Mouse (Mus musculus): Measurements from ENCODE around the gene Sgsm1. TPM values are rescaled to one million over a fixed set of nuclear protein-coding genes. Genes with fewer than 3 reads are reported as not detected.
"Not testable (repeated sequence)": the region's sequence is repeated elsewhere in the genome, so short reads cannot be mapped to it uniquely, and the experiment has no call there.

Gene Sgsm1
- total RNA-seq (2015) (0.67 TPM in 1 of 2 replicates, not detected in the other), total RNA-seq (2017) (not detected in 2 replicates)

GRCm38 (mm10) chr5:113310377-113311003 is at the start of gene Sgsm1:
Gene Sgsm1, minus strand, starts transcription at chr5:113310786.
- peak; percentile 86 for ATAC-seq (replicated peaks; ENCODE audit: poor library complexity)

- no peak for ATAC-seq (replicated peaks; ENCODE audit: poor library complexity)
These were observed 48.2 kb upstream of the Sgsm1 start for GRCm38 (mm10) chr5:113358833-113359232.

GRCm38 (mm10) chr5:113357656-113358055 is 47.1 kb upstream of the Sgsm1 start:
- no peak for ATAC-seq (replicated peaks; ENCODE audit: poor library complexity)

DNA sequence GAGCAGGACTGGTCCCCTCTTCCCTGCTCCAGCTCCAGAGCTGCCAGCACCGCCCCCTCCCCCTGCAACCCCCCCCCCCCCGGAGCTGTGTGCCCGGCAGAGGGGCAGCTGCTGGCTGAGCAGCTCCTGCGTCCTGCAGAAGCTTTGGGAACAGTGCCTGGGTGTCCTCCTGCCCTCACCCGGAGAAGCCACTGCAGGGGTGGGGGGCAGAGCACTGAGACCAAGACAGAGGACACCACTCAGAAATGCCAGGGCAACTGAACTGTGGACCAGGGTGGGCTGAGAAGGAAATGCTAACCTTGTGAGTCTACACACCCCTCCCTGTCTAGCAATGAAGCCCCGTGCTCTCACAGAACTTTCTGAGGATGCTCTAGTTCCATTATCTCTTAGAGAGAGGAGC is 46.6 kb upstream of the Sgsm1 start, which contains the start of gene Aym1:
TSS of gene Aym1 (plus strand) at position 109 of the 400 bp plus-strand sequence.
- ATAC-seq (replicated peaks; ENCODE audit: poor library complexity), result no peak

DNA sequence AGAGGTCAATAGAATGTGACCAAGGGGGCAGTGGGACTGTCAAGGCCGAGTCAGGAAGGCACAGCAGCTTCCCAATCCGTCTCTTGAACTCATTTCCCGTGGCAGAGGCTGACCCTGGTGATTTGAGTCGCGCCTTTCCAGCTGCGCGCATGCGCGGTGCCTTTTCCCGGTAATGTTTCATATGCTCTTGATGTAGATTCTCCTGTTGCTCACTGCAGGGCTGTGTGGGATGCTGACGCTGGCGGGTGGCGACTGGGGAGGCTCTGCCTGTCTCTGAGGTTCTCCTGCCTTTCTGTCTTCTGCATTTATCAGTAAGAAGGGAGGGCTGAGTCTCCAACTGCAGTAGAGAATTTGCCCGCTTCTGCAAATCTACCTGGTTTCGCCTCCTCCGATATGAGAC is 43.7 kb upstream of the Sgsm1 start:
- no peak for ATAC-seq (replicated peaks; ENCODE audit: poor library complexity)

GRCm38 (mm10) chr5:113352636-113353035 is 42.0 kb upstream of the Sgsm1 start:
- no peak for ATAC-seq (replicated peaks; ENCODE audit: poor library complexity)

- ATAC-seq (replicated peaks; ENCODE audit: poor library complexity), result no peak
These were observed 41.2 kb upstream of the Sgsm1 start for GRCm38 (mm10) chr5:113351768-113352167.

DNA sequence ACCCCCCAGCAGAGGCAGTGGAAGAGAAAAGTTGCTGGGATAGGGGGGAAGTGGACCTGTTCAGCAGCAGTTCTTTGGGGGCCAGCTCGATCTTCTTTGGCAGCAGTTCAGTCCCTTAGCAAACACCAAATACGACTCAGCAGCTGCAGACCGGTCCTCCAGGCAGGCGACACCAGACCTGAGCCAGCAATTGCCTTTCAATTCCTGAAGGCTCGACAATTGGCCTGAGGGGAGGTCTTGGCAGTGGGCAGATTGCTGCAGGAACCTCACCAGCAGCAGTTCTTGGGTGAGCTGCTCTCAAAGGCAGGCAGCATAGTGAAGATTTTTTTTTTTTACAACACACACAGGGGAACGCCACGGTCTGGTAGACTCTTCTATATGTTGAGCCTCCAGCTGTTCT is 39.2 kb upstream of the Sgsm1 start:
- no peak for ATAC-seq (replicated peaks; ENCODE audit: poor library complexity)

GRCm38 (mm10) chr5:113349226-113349625 is 38.6 kb upstream of the Sgsm1 start:
- ATAC-seq (replicated peaks; ENCODE audit: poor library complexity), result no peak

GRCm38 (mm10) chr5:113348597-113348996 is 38.0 kb upstream of the Sgsm1 start:
- no peak for ATAC-seq (replicated peaks; ENCODE audit: poor library complexity)

GRCm38 (mm10) chr5:113347593-113347992 is 37.0 kb upstream of the Sgsm1 start:
- ATAC-seq (replicated peaks; ENCODE audit: poor library complexity), result no peak

DNA sequence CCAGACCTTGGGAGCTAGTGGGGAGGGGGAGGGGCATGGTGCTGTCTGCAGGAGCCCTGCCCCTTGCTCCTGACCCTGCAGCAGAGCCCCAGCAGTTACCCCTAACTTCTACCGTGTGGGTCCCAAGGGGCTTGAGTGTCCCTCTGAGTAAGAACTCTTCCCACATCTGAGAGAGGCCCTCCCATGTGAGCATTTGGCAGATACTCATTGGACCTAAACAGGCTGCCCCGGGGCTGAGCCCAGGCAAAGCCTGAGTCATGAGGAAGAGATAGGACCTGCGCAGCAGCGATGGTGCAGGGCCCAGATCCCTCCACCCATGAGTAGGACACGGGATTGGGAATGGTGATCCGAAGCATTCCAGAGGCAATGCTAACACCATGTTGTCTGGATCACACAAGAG is 36.1 kb upstream of the Sgsm1 start:
- not testable (repeated sequence) for ATAC-seq (replicated peaks; ENCODE audit: poor library complexity)

DNA sequence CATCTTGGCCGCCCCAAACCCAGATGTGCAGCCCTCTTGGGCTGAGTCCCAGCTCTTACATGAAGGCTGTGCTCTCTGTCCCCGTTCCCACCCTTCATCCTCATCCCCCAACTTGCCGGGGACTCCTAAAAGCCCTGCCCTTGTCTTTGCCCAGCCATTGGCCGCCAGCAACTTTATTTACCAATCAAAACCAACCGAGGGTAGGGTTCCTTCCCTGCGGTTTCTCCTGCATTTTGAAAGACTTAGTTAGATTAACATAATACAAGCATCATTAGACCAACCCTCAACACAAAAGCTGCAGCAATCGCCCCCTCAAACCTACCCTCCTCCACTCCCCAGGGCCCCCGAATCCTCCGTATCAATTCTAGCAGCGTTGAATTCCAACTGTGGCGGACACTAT is 35.2 kb upstream of the Sgsm1 start:
- ATAC-seq (replicated peaks; ENCODE audit: poor library complexity), result no peak

- ATAC-seq (replicated peaks; ENCODE audit: poor library complexity), result no peak
These were observed 34.2 kb upstream of the Sgsm1 start for GRCm38 (mm10) chr5:113344635-113345386.

DNA sequence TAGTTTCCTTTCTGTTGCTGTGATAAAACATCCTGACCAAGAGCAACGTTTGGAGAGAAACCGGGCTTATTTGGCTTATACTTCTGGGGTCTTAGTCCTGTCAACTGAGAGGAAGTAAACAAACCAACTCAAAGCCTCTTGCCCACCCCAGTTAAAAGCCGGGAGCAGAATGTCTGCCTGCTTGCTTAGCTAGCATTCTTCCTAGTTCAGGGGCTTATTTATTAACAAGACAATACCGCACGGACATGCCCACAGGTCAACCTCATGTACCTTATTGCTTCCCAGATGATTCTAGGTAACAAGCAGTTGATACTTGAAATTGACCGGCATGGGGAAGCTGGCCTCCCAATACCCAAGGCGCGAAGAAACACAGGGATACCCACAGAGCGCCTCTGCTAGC is 25.7 kb upstream of the Sgsm1 start:
- ATAC-seq (replicated peaks; ENCODE audit: poor library complexity), result no peak

DNA sequence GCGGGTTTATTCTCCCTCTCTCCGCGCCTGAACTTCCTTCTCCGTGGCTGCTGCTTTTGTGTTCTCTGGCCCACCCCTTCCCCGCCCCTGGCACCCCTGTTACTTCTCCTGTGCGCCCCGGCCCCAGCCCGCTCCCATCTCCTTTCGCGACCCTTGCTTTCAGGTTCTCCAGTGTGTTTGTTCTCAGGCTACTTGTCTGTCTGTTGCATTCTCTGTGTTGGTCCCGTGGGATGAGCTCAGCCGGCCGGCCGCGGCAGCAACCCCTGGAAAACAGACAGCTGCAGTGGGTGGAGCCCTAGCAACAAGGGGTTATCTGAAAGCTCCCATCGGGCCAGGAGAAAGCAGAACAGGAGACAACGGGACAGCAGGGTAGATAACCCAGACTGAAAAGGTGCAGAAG is 25.1 kb upstream of the Sgsm1 start:
- no peak for ATAC-seq (replicated peaks; ENCODE audit: poor library complexity)

DNA sequence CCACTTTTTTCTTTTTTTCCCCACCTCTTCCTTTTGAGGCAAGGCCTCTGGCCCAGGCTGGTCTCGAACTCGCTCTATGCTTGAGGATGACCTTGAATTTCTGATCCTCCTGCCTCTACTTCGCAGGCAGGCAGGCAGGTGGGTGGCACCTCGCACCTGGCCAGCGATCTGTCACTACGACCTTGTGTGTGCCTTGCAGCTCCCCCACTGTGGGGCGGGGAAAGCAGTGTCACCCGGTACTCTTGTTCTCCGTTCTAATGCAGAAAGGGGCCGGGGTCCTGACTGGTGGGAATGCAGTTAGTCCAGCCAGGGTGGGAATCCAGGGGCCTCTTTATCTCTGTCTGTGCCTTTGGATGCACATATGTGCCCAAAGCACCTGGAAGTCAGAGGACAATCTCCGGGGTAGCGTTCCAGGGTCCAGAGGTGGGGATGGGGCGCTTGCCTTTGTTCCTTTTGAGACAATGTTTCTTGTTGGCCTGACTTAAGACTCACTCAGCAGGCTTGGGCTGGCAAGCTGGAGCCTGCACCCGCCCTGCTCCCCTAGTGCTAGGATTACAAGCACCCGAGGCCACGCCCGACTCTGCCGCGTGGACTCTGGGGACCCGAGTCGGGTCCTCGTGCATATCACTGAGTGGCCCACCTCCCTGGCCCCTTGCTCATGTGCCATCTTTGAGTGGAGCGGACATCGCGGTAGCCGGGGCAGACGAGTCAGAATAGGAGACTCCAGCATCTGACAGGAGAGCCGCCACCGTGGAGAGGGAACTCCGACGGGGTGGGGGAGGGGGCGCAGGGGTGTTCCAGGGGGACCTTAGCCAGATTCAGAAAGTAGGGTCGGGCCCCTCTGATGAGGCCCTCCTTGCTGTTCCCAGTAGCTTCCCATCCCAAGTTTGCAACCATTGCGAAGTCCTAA is 24.3 kb upstream of the Sgsm1 start:
- no peak for ATAC-seq (replicated peaks; ENCODE audit: poor library complexity)

- ATAC-seq (replicated peaks; ENCODE audit: poor library complexity), result no peak
These were observed 22.3 kb upstream of the Sgsm1 start for GRCm38 (mm10) chr5:113332899-113333298.

DNA sequence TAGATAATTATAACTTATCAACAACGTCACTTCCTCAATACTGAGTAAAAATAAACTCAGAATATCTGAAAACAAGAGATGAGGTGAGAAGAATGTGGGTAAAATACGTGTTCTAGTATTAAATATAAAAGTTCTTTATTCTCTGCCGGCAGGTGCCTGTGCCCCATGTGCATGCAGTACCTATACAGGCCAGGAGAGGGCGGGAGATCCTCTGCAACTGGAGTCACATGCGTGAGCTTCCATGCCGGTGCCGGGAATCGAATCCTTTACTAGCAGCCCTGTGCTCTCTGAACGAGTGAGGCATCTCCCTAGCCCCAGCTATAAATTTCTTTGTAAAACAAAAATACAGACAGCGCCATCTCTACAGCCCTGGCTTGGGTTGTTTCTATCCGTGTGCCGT is 21.7 kb upstream of the Sgsm1 start:
- no peak for ATAC-seq (replicated peaks; ENCODE audit: poor library complexity)

DNA sequence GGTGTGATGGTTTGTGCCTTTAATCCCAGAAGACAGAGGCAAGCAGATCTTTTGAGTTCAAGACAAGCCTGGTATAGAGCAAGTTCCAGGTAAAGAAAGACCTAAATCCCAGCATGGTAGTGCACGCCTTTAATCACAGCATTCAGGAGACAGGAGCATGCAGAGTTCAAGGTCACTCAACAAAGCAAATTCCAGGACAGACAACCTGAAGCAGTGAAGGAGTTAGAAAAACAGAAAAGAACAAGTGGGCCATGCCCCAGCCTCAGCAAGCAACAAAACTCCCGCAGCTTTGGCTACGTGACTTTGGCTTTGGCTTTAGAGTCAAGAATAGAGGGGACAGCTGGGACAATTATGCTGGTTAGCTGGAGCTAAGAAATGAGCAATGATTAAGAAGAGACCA is 19.6 kb upstream of the Sgsm1 start:
- no peak for ATAC-seq (replicated peaks; ENCODE audit: poor library complexity)

DNA sequence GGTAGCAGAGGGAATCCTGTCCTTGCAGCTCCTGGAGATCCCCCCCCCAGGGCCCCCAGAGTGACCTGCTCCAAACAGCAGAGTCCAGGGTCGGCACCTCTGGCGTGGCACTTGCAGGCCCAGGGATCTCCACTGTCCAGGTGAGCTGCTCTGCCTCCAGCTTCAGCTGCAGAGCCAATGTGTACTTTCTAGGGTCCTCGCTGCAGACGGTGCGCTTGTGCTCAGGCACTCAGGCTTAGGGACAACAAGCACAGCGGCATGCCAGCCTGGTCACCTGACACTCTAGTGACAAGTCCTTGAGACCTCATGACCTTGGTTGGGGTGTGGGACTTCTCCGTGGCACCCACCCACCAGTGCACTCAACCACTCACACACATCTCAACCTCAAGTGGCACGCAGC is 18.9 kb upstream of the Sgsm1 start:
- no peak for ATAC-seq (replicated peaks; ENCODE audit: poor library complexity)
